Mouse (Mus musculus): ENCODE data around the gene Cdipt. TPM values are rescaled to one million over a fixed set of nuclear protein-coding genes. Genes with fewer than 3 reads are reported as not detected.

Gene Cdipt
- polyA plus RNA-seq, 1 experiment from 2014 or later, result 92.8 TPM

DNA sequence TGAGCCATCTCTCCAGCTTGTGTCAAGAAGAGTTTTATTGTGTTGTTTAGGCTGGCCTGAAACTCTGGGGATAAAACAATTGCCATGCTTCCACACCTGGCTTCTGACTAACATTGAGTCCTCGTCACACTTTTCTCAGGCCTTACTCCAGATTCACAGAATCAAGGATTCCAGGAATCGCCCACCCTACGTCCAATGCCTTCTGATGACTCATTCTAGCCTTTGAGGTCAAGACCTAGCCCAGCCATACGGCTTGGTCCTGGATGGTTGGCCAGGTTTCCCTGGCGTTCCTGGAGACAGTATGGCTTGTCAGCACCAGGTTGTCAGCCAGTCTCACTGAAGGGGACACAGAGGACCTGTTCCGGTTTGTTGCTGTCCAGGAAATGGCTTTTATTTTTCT is 36.7 kb downstream of the Cdipt start:
- ATAC-seq (ENCODE audit: insufficient read depth) (no peak), DNase-seq (no peak)
- Histone ChIP-seq H3K27ac (ENCODE audit: low read depth) (no peak overlapping the region), H3K27me3 (ENCODE audit: insufficient read depth, low read length) (no peaks in the 10 kb centered on the region), H3K4me3 (ENCODE audit: low read depth, low read length) (no peak overlapping the region), H3K9ac (no peak overlapping the region), H3K4me1 (ENCODE audit: insufficient read depth) (peaks cover 5% of the 10 kb centered on the region; the same call in 1 of the 2 replicates), H3K4me2 (no peak overlapping the region), H3K9me3 (ENCODE audit: low read depth, low read length) (no peaks in the 10 kb centered on the region), H3K36me3 (ENCODE audit: insufficient read depth) (peaks cover 38% of the 10 kb centered on the region)
- WGBS, result 76% methylated on average over 6 of the region's 6 CpGs
- no peak for TF ChIP-seq CTCF (IDR thresholded peaks at IDR 0.05; ENCODE audit: low read depth)

DNA sequence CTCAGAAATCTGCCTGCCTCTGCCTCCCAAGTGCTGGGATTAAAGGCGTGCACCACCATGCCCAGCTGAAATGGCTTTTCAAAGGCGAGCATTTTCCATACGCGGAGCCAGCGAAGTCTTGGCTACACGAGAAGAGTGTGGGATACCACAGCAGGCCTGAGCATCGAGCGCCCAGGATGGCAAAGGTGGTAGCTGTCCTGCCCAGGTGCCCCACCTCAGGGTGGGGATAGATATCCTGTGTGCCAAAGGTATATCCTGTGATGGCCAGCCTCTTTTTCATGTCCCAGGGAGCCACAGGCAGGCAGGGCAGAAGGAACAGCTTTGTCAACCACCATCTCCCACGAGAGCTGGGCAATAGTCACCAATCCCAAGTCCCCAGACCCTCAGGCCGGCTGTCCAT is 37.1 kb downstream of the Cdipt start:
- Histone ChIP-seq H3K27me3 (ENCODE audit: insufficient read depth, low read length) (no peaks in the 10 kb centered on the region), H3K36me3 (ENCODE audit: insufficient read depth) (peaks cover 38% of the 10 kb centered on the region), H3K9me3 (ENCODE audit: low read depth, low read length) (no peaks in the 10 kb centered on the region), H3K27ac (ENCODE audit: low read depth) (no peak overlapping the region), H3K9ac (no peak overlapping the region), H3K4me1 (ENCODE audit: insufficient read depth) (peaks cover 5% of the 10 kb centered on the region; the same call in 1 of the 2 replicates), H3K4me2 (no peak overlapping the region), H3K4me3 (ENCODE audit: low read depth, low read length) (no peak overlapping the region)
- DNase-seq (no peak), ATAC-seq (ENCODE audit: insufficient read depth) (no peak)
- WGBS, result 93% methylated on average over 10 of the region's 10 CpGs
- no peak for TF ChIP-seq CTCF (IDR thresholded peaks at IDR 0.05; ENCODE audit: low read depth)

- Histone ChIP-seq H3K4me2 (peak overlapping the region; percentile 87; the same call in 1 of the 2 replicates), H3K36me3 (ENCODE audit: insufficient read depth) (peaks cover 38% of the 10 kb centered on the region), H3K4me1 (ENCODE audit: insufficient read depth) (peaks cover 5% of the 10 kb centered on the region; the same call in 1 of the 2 replicates), H3K4me3 (ENCODE audit: low read depth, low read length) (peak overlapping the region; percentile 45; the same call in 1 of the 2 replicates), H3K27me3 (ENCODE audit: insufficient read depth, low read length) (no peaks in the 10 kb centered on the region), H3K27ac (ENCODE audit: low read depth) (no peak overlapping the region), H3K9me3 (ENCODE audit: low read depth, low read length) (no peaks in the 10 kb centered on the region), H3K9ac (no peak overlapping the region)
- no peak for TF ChIP-seq CTCF (IDR thresholded peaks at IDR 0.05; ENCODE audit: low read depth)
- no peak for DNase-seq
- WGBS, result 93% methylated on average over 6 of the region's 6 CpGs
- no peak for ATAC-seq (ENCODE audit: insufficient read depth)
Measured at GRCm38 (mm10) chr7:127013385-127013784, 37.7 kb downstream of the Cdipt start.

DNA sequence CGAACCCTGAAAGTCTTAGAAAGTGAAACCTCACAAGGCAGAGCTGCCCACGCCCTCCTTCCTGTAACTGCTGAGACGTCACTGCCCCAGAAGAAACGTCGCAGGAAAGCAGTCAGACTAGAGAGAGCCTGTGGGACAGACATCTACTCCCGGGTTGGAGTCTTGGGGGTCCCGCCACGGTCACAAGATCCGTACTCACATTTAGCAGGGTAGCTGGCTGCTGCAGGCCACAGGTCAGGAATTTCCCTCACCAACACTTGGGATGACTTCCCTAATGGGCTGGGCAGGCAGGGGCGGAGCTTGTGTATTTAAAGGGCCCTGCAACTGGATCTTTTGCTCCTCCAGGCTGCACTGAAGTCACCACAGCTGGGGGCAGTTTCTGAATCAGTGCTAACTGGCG is 38.6 kb downstream of the Cdipt start, which contains the start of gene Mvp:
Mvp (minus strand) TSS at position 302 of the 400 bp plus-strand sequence.
- Histone ChIP-seq H3K9me3 (ENCODE audit: low read depth, low read length) (no peaks in the 10 kb centered on the region), H3K36me3 (ENCODE audit: insufficient read depth) (peaks cover 45% of the 10 kb centered on the region), H3K4me2 (peak within 1 kb of the TSS; percentile 87), H3K27me3 (ENCODE audit: insufficient read depth, low read length) (no peaks in the 10 kb centered on the region), H3K27ac (ENCODE audit: low read depth) (peak within 1 kb of the TSS; percentile 69), H3K9ac (peak within 1 kb of the TSS; percentile 52), H3K4me3 (ENCODE audit: low read depth, low read length) (peak within 1 kb of the TSS; percentile 73), H3K4me1 (ENCODE audit: insufficient read depth) (peaks cover 5% of the 10 kb centered on the region; the same call in 1 of the 2 replicates)
- 20% methylated on average over 11 of the region's 11 CpGs for WGBS
- TF ChIP-seq CTCF (IDR thresholded peaks at IDR 0.05; ENCODE audit: low read depth), result no peak
- peak; percentile 85 for DNase-seq
- 0 out of 2 replicates have a peak, but pooled peaks have one; percentile 3 for ATAC-seq (ENCODE audit: insufficient read depth)

DNA sequence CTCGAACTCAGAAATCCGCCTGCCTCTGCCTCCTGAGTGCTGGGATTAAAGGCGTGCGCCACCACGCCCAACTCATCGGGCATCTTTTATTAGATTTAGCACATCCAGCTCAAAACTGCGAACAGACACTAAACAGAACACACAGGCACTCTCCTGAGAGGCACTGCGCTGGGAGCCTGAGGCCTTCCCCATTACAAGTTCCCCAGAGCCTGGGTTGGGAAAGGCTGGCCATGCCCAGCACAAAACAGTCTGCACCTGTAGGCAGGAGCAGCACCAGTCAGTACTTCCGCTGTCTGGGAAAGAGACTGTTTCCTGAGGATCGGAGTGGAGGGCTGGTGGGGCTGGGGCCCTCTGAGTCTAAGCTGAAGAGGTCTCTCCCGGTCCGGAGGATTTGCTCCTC is 39.3 kb downstream of the Cdipt start:
- Histone ChIP-seq H3K4me3 (ENCODE audit: low read depth, low read length) (peak overlapping the region; percentile 73; the same call in 1 of the 2 replicates), H3K9me3 (ENCODE audit: low read depth, low read length) (no peaks in the 10 kb centered on the region), H3K27me3 (ENCODE audit: insufficient read depth, low read length) (no peaks in the 10 kb centered on the region), H3K27ac (ENCODE audit: low read depth) (no peak overlapping the region), H3K4me1 (ENCODE audit: insufficient read depth) (peaks cover 5% of the 10 kb centered on the region), H3K36me3 (ENCODE audit: insufficient read depth) (peaks cover 47% of the 10 kb centered on the region), H3K9ac (no peak overlapping the region), H3K4me2 (peak overlapping the region; percentile 87)
- no peak for ATAC-seq (ENCODE audit: insufficient read depth)
- WGBS, result 92% methylated on average over 12 of the region's 12 CpGs
- TF ChIP-seq CTCF (IDR thresholded peaks at IDR 0.05; ENCODE audit: low read depth), result no peak
- no peak for DNase-seq

DNA sequence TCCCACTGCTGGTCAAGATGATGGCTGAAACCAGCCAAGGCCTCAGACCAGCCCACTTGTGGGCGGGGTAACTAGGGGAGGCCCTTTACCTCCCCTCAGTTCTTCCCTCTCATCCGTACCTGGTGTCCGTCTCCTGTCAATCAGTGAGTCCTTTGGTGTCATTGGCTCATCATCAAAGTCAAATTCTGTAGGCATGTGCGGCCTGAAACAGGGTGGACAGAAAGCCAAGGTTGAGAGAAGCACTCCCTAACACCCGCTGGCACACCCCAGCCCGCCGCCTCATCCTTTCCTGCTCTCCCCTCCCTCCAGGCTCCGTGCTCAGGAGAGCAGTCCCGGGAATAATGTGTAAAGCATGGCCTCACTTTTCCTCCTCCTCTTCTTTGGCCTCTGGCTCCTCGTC is 40.4 kb downstream of the Cdipt start:
- no peak for TF ChIP-seq CTCF (IDR thresholded peaks at IDR 0.05; ENCODE audit: low read depth)
- H3K9ac ChIP-seq, result peak overlapping the region; percentile 88
- no peaks in the 10 kb centered on the region for H3K27me3 ChIP-seq (ENCODE audit: insufficient read depth, low read length)
- 0% methylated on average over 10 of the region's 10 CpGs for WGBS
- H3K36me3 ChIP-seq (ENCODE audit: insufficient read depth), result peaks cover 47% of the 10 kb centered on the region
- H3K4me3 ChIP-seq (ENCODE audit: low read depth, low read length), result peak overlapping the region; percentile 73
- ATAC-seq (ENCODE audit: insufficient read depth) (peak; percentile 14; the same call in 1 of the 2 replicates), DNase-seq (peak; percentile 72)
- peak overlapping the region; percentile 97 for H3K27ac ChIP-seq (ENCODE audit: low read depth)
- peaks cover 5% of the 10 kb centered on the region for H3K4me1 ChIP-seq (ENCODE audit: insufficient read depth)
- no peaks in the 10 kb centered on the region for H3K9me3 ChIP-seq (ENCODE audit: low read depth, low read length)
- peak overlapping the region; percentile 87 for H3K4me2 ChIP-seq

- H3K27me3 ChIP-seq (ENCODE audit: insufficient read depth, low read length), result no peaks in the 10 kb centered on the region
- DNase-seq (no peak), ATAC-seq (ENCODE audit: insufficient read depth) (no peak)
- TF ChIP-seq CTCF (IDR thresholded peaks at IDR 0.05; ENCODE audit: low read depth), result no peak
- peaks cover 47% of the 10 kb centered on the region for H3K36me3 ChIP-seq (ENCODE audit: insufficient read depth)
- H3K4me2 ChIP-seq, result peak within 1 kb of the TSS; percentile 87
- peaks cover 5% of the 10 kb centered on the region for H3K4me1 ChIP-seq (ENCODE audit: insufficient read depth)
- H3K9ac ChIP-seq, result peak within 1 kb of the TSS; percentile 88
- H3K9me3 ChIP-seq (ENCODE audit: low read depth, low read length), result no peaks in the 10 kb centered on the region
- H3K27ac ChIP-seq (ENCODE audit: low read depth), result peak within 1 kb of the TSS; percentile 97
- H3K4me3 ChIP-seq (ENCODE audit: low read depth, low read length), result peak within 1 kb of the TSS; percentile 73
Measured at GRCm38 (mm10) chr7:127016481-127016485, 40.6 kb downstream of the Cdipt start, which contains the start of gene Pagr1b. TSS of gene Pagr1b (minus strand) at chr7:127016484.

GRCm38 (mm10) chr7:127016486-127016938 is 40.8 kb downstream of the Cdipt start:
- peaks cover 5% of the 10 kb centered on the region for H3K4me1 ChIP-seq (ENCODE audit: insufficient read depth)
- 2% methylated on average over 20 of the region's 22 CpGs for WGBS
- no peak for DNase-seq

More at GRCm38 (mm10) chr7:127016486-127016938, 40.8 kb downstream of the Cdipt start:
- Histone ChIP-seq H3K27ac (ENCODE audit: low read depth) (peak overlapping the region; percentile 97), H3K4me2 (peak overlapping the region; percentile 87), H3K36me3 (ENCODE audit: insufficient read depth) (peaks cover 47% of the 10 kb centered on the region), H3K27me3 (ENCODE audit: insufficient read depth, low read length) (no peaks in the 10 kb centered on the region), H3K9me3 (ENCODE audit: low read depth, low read length) (no peaks in the 10 kb centered on the region), H3K4me3 (ENCODE audit: low read depth, low read length) (peak overlapping the region; percentile 73), H3K9ac (peak overlapping the region; percentile 88)
- TF ChIP-seq CTCF (IDR thresholded peaks at IDR 0.05; ENCODE audit: low read depth), result no peak
- ATAC-seq (ENCODE audit: insufficient read depth), result peak; percentile 36
